Mouse (Mus musculus) embryonic facial prominence, embryonic 13.5 days (tissue): Measurements from ENCODE around the gene Cacna1i. TPM values are rescaled to one million over a fixed set of nuclear protein-coding genes. Genes with fewer than 3 reads are reported as not detected.

Experiments used
- ATAC-seq: fragments of 200-750 bp; cut with Nextera tagmentation; 2 replicates; pipeline ENCODE4 v1.8.0; 2017; ENCODE audit warnings: low read depth; ENCODE audit not compliant: insufficient number of reproducible peaks, insufficient read depth, low FRiP score, low TSS enrichment
- H3K27ac ChIP-seq: fragments of 300-500 bp; sonication (generic); 2 replicates; pipeline ENCODE4 v1.5.1; 2015; ENCODE audit warnings: moderate library complexity, mild to moderate bottlenecking, inconsistent platforms
- H3K27me3 ChIP-seq: fragments of 300-500 bp; sonication (generic); 2 replicates; pipeline ENCODE4 v1.6.1; 2015; ENCODE audit warnings: mild to moderate bottlenecking, inconsistent platforms
- H3K36me3 ChIP-seq: fragments of 300-500 bp; sonication (generic); 2 replicates; pipeline ENCODE4 v1.6.1; 2015; ENCODE audit warnings: mild to moderate bottlenecking, inconsistent platforms
- H3K4me1 ChIP-seq: fragments of 300-500 bp; sonication (generic); 2 replicates; pipeline ENCODE4 v1.6.1; 2015; ENCODE audit warnings: inconsistent platforms
- H3K4me2 ChIP-seq: fragments of 300-500 bp; sonication (generic); 2 replicates; pipeline ENCODE4 v1.6.1; 2015; ENCODE audit warnings: moderate library complexity, mild to moderate bottlenecking, inconsistent platforms
- H3K4me3 ChIP-seq: fragments of 300-500 bp; sonication (generic); 2 replicates; pipeline ENCODE4 v1.5.1; 2015; ENCODE audit warnings: mild to moderate bottlenecking, inconsistent platforms
- H3K9ac ChIP-seq: fragments of 300-500 bp; sonication (generic); 2 replicates; pipeline ENCODE4 v1.6.1; 2015; ENCODE audit warnings: mild to moderate bottlenecking, inconsistent platforms
- H3K9me3 ChIP-seq: fragments of 300-500 bp; sonication (generic); 2 replicates; pipeline ENCODE4 v1.6.1; 2016; ENCODE audit warnings: inconsistent platforms
- WGBS: fragments of 180-500 bp; shearing (Covaris S2); methylation state at CpG from one replicate; pipeline ENCODE4 v1.1.7; 2015; ENCODE audit warnings: mixed read lengths; 5-methylcytosine and 5-hydroxymethylcytosine counted together
- polyA plus RNA-seq: library from polyadenylated mRNA; unstranded; fragments of >200 nt; fragmentation: Nextera tagmentation; extraction: Ambion mirVana; gene quantifications from 2 replicates; pipeline ENCODE4 v1.2.1, GENCODE M21; 2015

Cacna1i gene
- polyA plus RNA-seq, 1 experiment from 2014 or later, result not detected

DNA sequence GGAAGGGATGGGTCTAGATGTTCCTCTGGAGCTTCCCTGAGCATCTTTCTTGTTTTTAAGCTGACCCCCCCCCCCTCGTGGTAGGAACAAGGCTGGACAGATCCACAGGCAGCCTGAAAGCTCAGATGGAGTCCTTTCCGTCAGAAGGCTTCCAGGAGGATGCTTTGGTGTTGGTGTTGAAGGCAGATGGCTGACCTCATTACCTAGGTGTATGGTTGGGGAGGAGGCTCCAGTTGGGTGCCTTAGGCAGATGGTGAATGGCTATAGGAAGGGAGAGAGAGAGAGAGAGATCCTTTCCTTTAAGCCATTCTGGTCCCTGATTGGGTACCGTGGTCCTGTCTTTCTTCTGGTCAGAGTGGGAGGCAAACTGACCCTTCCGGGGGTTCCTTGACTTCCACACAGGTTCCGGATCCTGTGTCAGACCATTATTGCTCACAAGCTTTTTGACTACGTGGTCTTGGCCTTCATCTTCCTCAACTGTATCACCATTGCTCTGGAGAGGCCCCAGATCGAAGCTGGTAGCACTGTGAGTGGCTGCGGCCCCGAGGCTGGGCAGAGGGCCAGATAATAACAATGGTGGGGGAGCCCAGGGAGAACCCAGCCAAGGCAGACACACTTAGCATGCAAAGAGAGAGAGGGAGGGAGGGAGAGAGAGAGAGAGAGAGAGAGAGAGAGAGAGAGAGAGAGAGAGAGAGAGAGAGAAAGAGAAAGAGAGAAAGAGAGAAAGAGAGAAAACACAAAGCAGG, 86.4 kb downstream of the Cacna1i start:
- Histone ChIP-seq H3K36me3 (no peaks in the 10 kb centered on the region), H3K4me2 (no peak overlapping the region), H3K9me3 (no peaks in the 10 kb centered on the region), H3K27ac (no peak overlapping the region), H3K4me1 (peaks cover 3% of the 10 kb centered on the region; the same call in 1 of the 2 replicates), H3K4me3 (no peak overlapping the region), H3K27me3 (no peaks in the 10 kb centered on the region), H3K9ac (no peak overlapping the region)
- no peak for ATAC-seq
- WGBS, result 74% methylated on average over 9 of the region's 9 CpGs

DNA sequence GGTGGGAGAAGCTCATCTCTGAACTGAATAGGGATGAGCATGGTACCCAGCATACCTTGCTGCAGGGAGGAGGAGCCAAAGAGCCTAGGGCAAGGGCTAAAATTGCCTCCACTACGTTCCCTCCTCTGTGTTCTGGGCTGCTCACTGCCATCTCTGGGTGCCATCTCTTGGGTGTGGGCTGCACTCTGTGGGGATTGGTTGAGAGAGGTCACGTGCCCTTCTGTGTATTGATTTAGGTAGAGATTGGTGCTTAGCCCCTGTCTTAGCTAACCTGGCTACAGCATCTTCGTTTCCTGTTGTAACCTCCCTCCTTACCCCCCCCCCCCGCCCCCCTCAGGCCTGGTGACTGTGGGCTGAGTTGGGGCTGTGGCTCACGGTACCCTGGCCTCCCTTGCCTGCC, 87.8 kb downstream of the Cacna1i start:
- no peaks in the 10 kb centered on the region for H3K4me1 ChIP-seq
- H3K4me3 ChIP-seq, result no peak overlapping the region
- ATAC-seq, result no peak
- no peak overlapping the region for H3K27ac ChIP-seq
- H3K27me3 ChIP-seq, result no peaks in the 10 kb centered on the region
- H3K9ac ChIP-seq, result no peak overlapping the region
- H3K9me3 ChIP-seq, result no peaks in the 10 kb centered on the region
- H3K36me3 ChIP-seq, result no peaks in the 10 kb centered on the region
- 67% methylated on average over 5 of the region's 5 CpGs for WGBS
- no peak overlapping the region for H3K4me2 ChIP-seq

- Histone ChIP-seq H3K4me2 (no peak overlapping the region), H3K27me3 (0 out of 2 replicates have a peak, but pooled peaks cover 2% of the 10 kb centered on the region), H3K9me3 (no peaks in the 10 kb centered on the region), H3K27ac (no peak overlapping the region), H3K4me1 (no peaks in the 10 kb centered on the region), H3K4me3 (no peak overlapping the region), H3K9ac (no peak overlapping the region), H3K36me3 (no peaks in the 10 kb centered on the region)
- 86% methylated on average over 2 of the region's 2 CpGs for WGBS
- ATAC-seq, result no peak
Measured at GRCm38 (mm10) chr15:80387185-80387584, 100.1 kb downstream of the Cacna1i start.

DNA sequence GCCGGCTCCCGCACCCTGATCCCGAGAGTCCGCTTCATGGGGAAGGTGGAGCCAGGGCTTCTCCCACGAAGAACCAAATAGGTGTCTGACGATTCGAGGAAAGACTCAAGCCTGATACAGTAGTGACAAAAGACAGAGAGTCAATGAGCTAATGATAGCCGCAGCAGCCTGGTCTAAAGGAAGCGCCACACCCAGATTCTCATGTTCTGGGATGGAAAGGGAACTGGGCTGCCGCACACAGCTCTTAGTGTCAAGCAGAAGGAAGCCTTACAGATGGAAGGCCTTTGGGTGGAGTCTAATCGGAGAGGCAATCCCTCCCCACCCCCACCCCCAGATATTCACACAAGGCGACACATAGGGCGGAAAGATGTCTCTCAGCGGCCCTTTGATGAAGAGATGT, 104.8 kb downstream of the Cacna1i start:
- H3K4me3 ChIP-seq, result no peak overlapping the region

GRCm38 (mm10) chr15:80395035-80395434, 108.0 kb downstream of the Cacna1i start:
- no peaks in the 10 kb centered on the region for H3K36me3 ChIP-seq
- H3K27me3 ChIP-seq, result peaks cover 6% of the 10 kb centered on the region; the same call in 1 of the 2 replicates
- no peaks in the 10 kb centered on the region for H3K4me1 ChIP-seq
- H3K4me3 ChIP-seq, result no peak overlapping the region
- no peak for ATAC-seq
- peaks cover 4% of the 10 kb centered on the region; the same call in 1 of the 2 replicates for H3K9me3 ChIP-seq
- H3K27ac ChIP-seq, result no peak overlapping the region
- WGBS, result 75% methylated on average over 22 of the region's 22 CpGs
- H3K9ac ChIP-seq, result no peak overlapping the region
- H3K4me2 ChIP-seq, result no peak overlapping the region

More for the DNA sequence above, 104.8 kb downstream of the Cacna1i start:
- Histone ChIP-seq H3K36me3 (no peaks in the 10 kb centered on the region), H3K4me1 (no peaks in the 10 kb centered on the region), H3K27ac (no peak overlapping the region), H3K9me3 (no peaks in the 10 kb centered on the region), H3K27me3 (peaks cover 6% of the 10 kb centered on the region; the same call in 1 of the 2 replicates), H3K9ac (no peak overlapping the region), H3K4me2 (no peak overlapping the region)
- WGBS, result 82% methylated on average over 14 of the region's 14 CpGs
- no peak for ATAC-seq

DNA sequence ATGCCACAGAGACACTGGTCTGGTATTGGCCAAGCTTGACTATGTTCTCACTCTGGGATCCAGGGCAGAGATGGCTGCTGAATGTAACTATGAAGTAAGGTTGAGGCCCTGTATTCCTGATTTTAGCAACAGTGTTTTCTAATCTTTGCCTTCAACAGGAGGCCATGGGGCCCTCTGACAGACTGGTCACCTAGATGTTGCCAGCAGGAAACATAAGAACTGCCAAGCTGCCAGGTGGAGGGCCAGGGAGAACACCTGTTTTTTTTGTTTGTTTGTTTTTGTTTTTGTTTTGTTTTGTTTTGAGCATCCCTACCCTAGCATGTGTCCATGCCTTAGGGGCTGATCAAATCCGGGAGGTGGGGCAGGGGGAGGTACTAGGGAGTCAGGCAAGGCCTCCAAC, 112.4 kb downstream of the Cacna1i start:
- H3K27ac ChIP-seq, result no peak overlapping the region
- H3K4me1 ChIP-seq, result no peaks in the 10 kb centered on the region
- no peak overlapping the region for H3K4me3 ChIP-seq
- no peak for ATAC-seq
- H3K4me2 ChIP-seq, result no peak overlapping the region
- peaks cover 4% of the 10 kb centered on the region; the same call in 1 of the 2 replicates for H3K9me3 ChIP-seq
- 52% methylated on average over 1 of the region's 1 CpGs for WGBS
- H3K27me3 ChIP-seq, result peaks cover 3% of the 10 kb centered on the region; the same call in 1 of the 2 replicates
- H3K9ac ChIP-seq, result no peak overlapping the region
- no peaks in the 10 kb centered on the region for H3K36me3 ChIP-seq

DNA sequence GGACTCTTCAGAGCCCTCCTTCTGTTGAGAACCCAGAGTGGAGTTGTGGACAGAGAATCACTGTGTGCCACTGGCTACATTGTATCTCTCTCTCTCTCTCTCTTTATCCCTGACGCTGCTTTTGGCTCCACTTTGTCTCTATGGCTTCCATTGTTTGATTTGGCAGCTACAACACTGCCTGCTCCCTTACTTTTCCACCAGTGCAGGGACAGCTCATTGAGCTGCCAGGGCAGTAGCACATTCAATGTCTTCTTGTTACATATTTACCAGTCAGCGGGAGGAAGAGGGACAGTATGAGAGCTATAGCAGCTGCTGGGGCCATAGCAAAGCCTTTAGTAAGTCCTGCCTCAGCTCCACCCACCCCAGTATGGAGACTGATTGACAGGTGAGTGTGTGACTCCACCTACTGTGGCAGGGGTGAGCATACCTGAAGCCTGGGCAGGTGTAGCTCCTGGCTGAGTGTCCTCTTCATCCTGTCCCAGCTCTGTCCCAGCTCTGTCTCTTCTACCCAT, 114.4 kb downstream of the Cacna1i start:
- no peak for ATAC-seq
- WGBS, result 45% methylated on average over 2 of the region's 2 CpGs

DNA sequence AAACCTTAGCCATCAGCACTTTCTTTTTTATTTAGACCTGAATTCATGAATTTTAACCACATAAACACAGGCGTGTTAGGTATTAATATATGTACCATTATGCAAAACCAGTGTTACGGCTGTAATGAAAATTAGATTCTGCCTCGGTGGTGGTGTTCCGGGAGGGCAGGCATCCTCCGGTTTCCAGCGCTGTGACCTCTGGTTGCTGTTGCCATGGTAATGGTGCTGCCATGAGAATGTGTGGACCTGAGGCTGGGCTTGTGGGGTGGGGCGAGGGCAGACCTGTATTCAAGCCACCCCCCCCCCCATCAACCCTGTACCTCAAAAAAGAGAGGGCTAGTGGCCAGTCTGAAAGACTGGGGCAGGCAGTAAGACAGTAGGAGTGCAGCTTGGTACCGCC, 114.9 kb downstream of the Cacna1i start:
- Histone ChIP-seq H3K4me3 (no peak overlapping the region), H3K9me3 (peaks cover 4% of the 10 kb centered on the region; the same call in 1 of the 2 replicates), H3K27me3 (no peaks in the 10 kb centered on the region), H3K36me3 (no peaks in the 10 kb centered on the region), H3K4me1 (no peaks in the 10 kb centered on the region), H3K27ac (no peak overlapping the region), H3K9ac (no peak overlapping the region), H3K4me2 (no peak overlapping the region)
- 74% methylated on average over 8 of the region's 8 CpGs for WGBS
- no peak for ATAC-seq

More for the DNA sequence above, 114.4 kb downstream of the Cacna1i start:
- no peaks in the 10 kb centered on the region for H3K27me3 ChIP-seq
- H3K27ac ChIP-seq, result no peak overlapping the region
- H3K9ac ChIP-seq, result no peak overlapping the region
- H3K4me2 ChIP-seq, result no peak overlapping the region
- H3K4me3 ChIP-seq, result no peak overlapping the region
- H3K9me3 ChIP-seq, result peaks cover 4% of the 10 kb centered on the region; the same call in 1 of the 2 replicates
- no peaks in the 10 kb centered on the region for H3K4me1 ChIP-seq
- H3K36me3 ChIP-seq, result no peaks in the 10 kb centered on the region

DNA sequence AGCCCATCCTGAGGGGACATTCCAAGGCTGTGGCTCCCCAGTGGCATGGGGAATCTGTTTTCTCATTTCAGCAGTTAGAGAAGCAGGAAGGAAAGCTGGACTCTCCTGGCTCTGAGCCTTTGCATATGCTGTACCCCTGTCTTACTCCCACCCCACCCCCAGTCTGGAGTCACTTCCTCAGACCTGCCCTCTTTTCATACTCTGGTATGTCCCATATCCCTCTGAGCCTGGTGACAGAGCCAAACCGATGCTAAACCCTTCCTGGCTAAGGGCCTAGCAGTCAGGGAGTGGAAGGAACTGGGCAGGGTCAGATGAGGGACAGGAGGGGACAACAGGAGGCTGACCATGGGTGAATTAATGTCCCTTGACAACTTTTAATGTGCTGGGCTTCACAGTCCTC, 120.8 kb downstream of the Cacna1i start:
- WGBS, result 50% methylated on average over 1 of the region's 1 CpGs
- Histone ChIP-seq H3K9ac (no peak overlapping the region), H3K4me3 (no peak overlapping the region), H3K27ac (no peak overlapping the region), H3K4me1 (no peaks in the 10 kb centered on the region), H3K4me2 (no peak overlapping the region), H3K36me3 (no peaks in the 10 kb centered on the region), H3K9me3 (0 out of 2 replicates have a peak, but pooled peaks cover 3% of the 10 kb centered on the region), H3K27me3 (no peaks in the 10 kb centered on the region)
- no peak for ATAC-seq

DNA sequence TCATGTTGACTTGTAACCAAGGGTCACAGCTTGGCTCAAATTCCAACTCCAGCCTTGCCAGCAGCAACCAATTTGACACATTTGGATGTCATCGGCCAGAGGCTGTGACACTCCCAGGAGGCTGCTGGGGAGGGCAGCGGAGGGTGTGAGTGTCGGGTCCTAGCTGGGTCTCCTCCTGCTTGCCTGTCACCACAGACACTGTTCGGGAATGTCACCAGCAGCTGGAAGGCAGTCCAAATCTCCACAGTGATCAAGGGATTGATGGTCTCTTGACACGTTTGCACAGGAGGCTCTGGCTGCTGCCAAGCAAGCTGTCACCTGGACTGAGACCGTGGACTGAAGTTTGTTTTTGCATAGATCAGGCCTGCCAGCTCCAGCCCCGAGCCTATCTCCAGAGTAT, 123.6 kb downstream of the Cacna1i start:
- 0 out of 2 replicates have a peak, but pooled peaks cover 3% of the 10 kb centered on the region for H3K9me3 ChIP-seq
- no peak overlapping the region for H3K4me2 ChIP-seq
- no peak overlapping the region for H3K27ac ChIP-seq
- no peak overlapping the region for H3K9ac ChIP-seq
- no peaks in the 10 kb centered on the region for H3K36me3 ChIP-seq
- H3K4me1 ChIP-seq, result no peaks in the 10 kb centered on the region
- WGBS, result 67% methylated on average over 7 of the region's 7 CpGs
- ATAC-seq, result no peak
- no peaks in the 10 kb centered on the region for H3K27me3 ChIP-seq
- no peak overlapping the region for H3K4me3 ChIP-seq

DNA sequence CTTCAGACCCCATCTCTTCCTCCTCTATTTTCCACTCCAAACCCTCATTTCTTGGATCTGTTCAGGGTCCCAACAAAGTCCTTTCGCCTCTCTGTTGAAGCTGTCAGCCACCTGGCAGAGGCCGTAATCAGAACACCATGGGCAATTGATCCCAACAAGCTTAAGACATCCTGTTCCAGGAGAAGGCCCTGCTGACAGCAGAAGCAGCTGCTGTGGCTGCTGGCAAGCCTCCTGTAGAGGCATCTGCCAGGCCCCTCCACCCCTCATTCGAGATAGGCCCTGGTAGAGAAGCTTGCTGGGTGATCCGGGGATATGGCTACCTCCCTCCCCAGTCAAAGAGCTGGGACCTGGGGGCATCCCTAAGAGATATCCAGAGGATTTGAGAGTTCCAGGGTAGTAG, 126.0 kb downstream of the Cacna1i start:
- Histone ChIP-seq H3K27ac (no peak overlapping the region), H3K4me2 (no peak overlapping the region), H3K9ac (no peak overlapping the region), H3K4me1 (no peaks in the 10 kb centered on the region), H3K4me3 (no peak overlapping the region), H3K9me3 (0 out of 2 replicates have a peak, but pooled peaks cover 3% of the 10 kb centered on the region), H3K36me3 (no peaks in the 10 kb centered on the region), H3K27me3 (no peaks in the 10 kb centered on the region)
- no peak for ATAC-seq
- WGBS, result 76% methylated on average over 4 of the region's 4 CpGs
